Mouse (Mus musculus) brain, embryonic 14.5 days (tissue): ENCODE results near the gene Ets1. TPM values are rescaled to one million over a fixed set of nuclear protein-coding genes. Genes with fewer than 3 reads are reported as not detected.

Source experiments
- DNase-seq: peaks from one replicate; pipeline ENCODE4 v3.0.0-alpha.2; 2011; ENCODE audit warnings: low read depth
- CTCF ChIP-seq: fragments of 200-500 bp; IDR thresholded peaks from 2 replicates; pipeline ENCODE4 v1.5.1; 2012; ENCODE audit warnings: inconsistent platforms, mild to moderate bottlenecking, moderate library complexity, borderline replicate concordance; ENCODE audit not compliant: insufficient read depth, insufficient read length; ENCODE audit errors: extremely low read depth
- POLR2A ChIP-seq: fragments of 200-500 bp; IDR thresholded peaks from 2 replicates; pipeline ENCODE4 v1.6.1; 2012; ENCODE audit warnings: mild to moderate bottlenecking, inconsistent platforms, borderline replicate concordance; ENCODE audit not compliant: poor library complexity, insufficient read depth, insufficient read length, severe bottlenecking; ENCODE audit errors: extremely low read depth
- polyA plus RNA-seq: library from polyadenylated mRNA; depleted of rRNA; stranded (reverse); fragments of >200 nt; gene quantifications from 2 replicates; pipeline ENCODE4 v1.2.3, GENCODE M21; 2012

Gene Ets1
- polyA plus RNA-seq, 1 experiment: 15.8 TPM

- no peak for DNase-seq
- TF ChIP-seq CTCF (no peak), POLR2A (no peak)
These were observed 75.7 kb downstream of the Ets1 start for GRCm38 (mm10) chr9:32711768-32712167.

- no peak for DNase-seq
- TF ChIP-seq POLR2A (no peak), CTCF (no peak)
These were observed 76.4 kb downstream of the Ets1 start for GRCm38 (mm10) chr9:32712383-32712910.

GRCm38 (mm10) chr9:32713106-32713505 is 77.1 kb downstream of the Ets1 start:
- no peak for TF ChIP-seq CTCF
- TF ChIP-seq POLR2A: no peak

GRCm38 (mm10) chr9:32713790-32714189 is 77.8 kb downstream of the Ets1 start:
- TF ChIP-seq POLR2A: no peak
- no peak for TF ChIP-seq CTCF
- no peak for DNase-seq

More at GRCm38 (mm10) chr9:32713106-32713505, 77.1 kb downstream of the Ets1 start:
- no peak for DNase-seq

- TF ChIP-seq POLR2A (no peak), CTCF (no peak)
- no peak for DNase-seq
These were observed 78.5 kb downstream of the Ets1 start for GRCm38 (mm10) chr9:32714487-32714886.

- TF ChIP-seq POLR2A (no peak), CTCF (no peak)
- peak; percentile 53 for DNase-seq
These were observed 79.9 kb downstream of the Ets1 start for GRCm38 (mm10) chr9:32715806-32716466.

GRCm38 (mm10) chr9:32717268-32717920 is 81.4 kb downstream of the Ets1 start:
- peak; percentile 31 for DNase-seq

GRCm38 (mm10) chr9:32717931-32718820 is 82.2 kb downstream of the Ets1 start:
- no peak for TF ChIP-seq CTCF
- TF ChIP-seq POLR2A: no peak

More at GRCm38 (mm10) chr9:32717268-32717920, 81.4 kb downstream of the Ets1 start:
- no peak for TF ChIP-seq POLR2A
- no peak for TF ChIP-seq CTCF

GRCm38 (mm10) chr9:32718868-32719267 is 82.8 kb downstream of the Ets1 start:
- no peak for DNase-seq
- TF ChIP-seq POLR2A: no peak
- TF ChIP-seq CTCF: no peak

More at GRCm38 (mm10) chr9:32717931-32718820, 82.2 kb downstream of the Ets1 start:
- no peak for DNase-seq

- TF ChIP-seq CTCF (no peak), POLR2A (no peak)
- DNase-seq: no peak
These were observed 83.9 kb downstream of the Ets1 start for GRCm38 (mm10) chr9:32719941-32720263.

- no peak for DNase-seq
- TF ChIP-seq CTCF (no peak), POLR2A (no peak)
These were observed 84.4 kb downstream of the Ets1 start for GRCm38 (mm10) chr9:32720264-32721031.

- DNase-seq: no peak
These were observed 85.1 kb downstream of the Ets1 start for GRCm38 (mm10) chr9:32721081-32721480.

More at GRCm38 (mm10) chr9:32721081-32721480, 85.1 kb downstream of the Ets1 start:
- TF ChIP-seq POLR2A: no peak
- TF ChIP-seq CTCF: no peak
